Mouse (Mus musculus): ENCODE data around the gene Cacna1e.
A peak's percentile ranks its signal among the peaks of the same experiment; 100 is the strongest.

Gene Cacna1e

GRCm38 (mm10) chr1:154615759-154616158 lies 268.5 kb downstream of the Cacna1e start:
- DNase-seq = no peak

GRCm38 (mm10) chr1:154608516-154608915 lies 275.8 kb downstream of the Cacna1e start:
- DNase-seq = no peak

GRCm38 (mm10) chr1:154607406-154607805 lies 276.9 kb downstream of the Cacna1e start:
- no peak for DNase-seq

- peak; percentile 24 for DNase-seq
These were observed 278.7 kb downstream of the Cacna1e start for GRCm38 (mm10) chr1:154605601-154606000.

GRCm38 (mm10) chr1:154603781-154604180 lies 280.5 kb downstream of the Cacna1e start:
- DNase-seq = no peak

GRCm38 (mm10) chr1:154602531-154602930 lies 281.8 kb downstream of the Cacna1e start:
- DNase-seq = no peak

- no peak for DNase-seq
These were observed 301.8 kb downstream of the Cacna1e start for GRCm38 (mm10) chr1:154582516-154582915.

- DNase-seq = no peak
These were observed 304.4 kb downstream of the Cacna1e start for GRCm38 (mm10) chr1:154579929-154580328.

GRCm38 (mm10) chr1:154578748-154579147 lies 305.6 kb downstream of the Cacna1e start:
- DNase-seq = no peak

- no peak for DNase-seq
These were observed 307.9 kb downstream of the Cacna1e start for GRCm38 (mm10) chr1:154576418-154576817.

GRCm38 (mm10) chr1:154566026-154566425 lies 318.3 kb downstream of the Cacna1e start:
- DNase-seq = no peak

- no peak for DNase-seq
These were observed 328.5 kb downstream of the Cacna1e start for GRCm38 (mm10) chr1:154555811-154556210.

GRCm38 (mm10) chr1:154553132-154553531 lies 331.2 kb downstream of the Cacna1e start:
- DNase-seq = no peak

GRCm38 (mm10) chr1:154537445-154537844 lies 346.9 kb downstream of the Cacna1e start:
- no peak for DNase-seq

- DNase-seq = no peak
These were observed 347.5 kb downstream of the Cacna1e start for GRCm38 (mm10) chr1:154536763-154537162.

- DNase-seq = no peak
These were observed 351.0 kb downstream of the Cacna1e start for GRCm38 (mm10) chr1:154532987-154533940.

GRCm38 (mm10) chr1:154529666-154530065 lies 354.6 kb downstream of the Cacna1e start:
- DNase-seq = no peak

GRCm38 (mm10) chr1:154528803-154529202 lies 355.5 kb downstream of the Cacna1e start:
- DNase-seq = no peak

- no peak for DNase-seq
These were observed 363.6 kb downstream of the Cacna1e start for GRCm38 (mm10) chr1:154520715-154521114.

GRCm38 (mm10) chr1:154515350-154515749 lies 369.0 kb downstream of the Cacna1e start:
- DNase-seq = no peak

GRCm38 (mm10) chr1:154511736-154512135 lies 372.6 kb downstream of the Cacna1e start:
- DNase-seq = no peak

- DNase-seq = no peak
These were observed 380.3 kb downstream of the Cacna1e start for GRCm38 (mm10) chr1:154504005-154504404.

- DNase-seq = no peak
These were observed 383.4 kb downstream of the Cacna1e start for GRCm38 (mm10) chr1:154500869-154501268.

GRCm38 (mm10) chr1:154500187-154500866 lies 384.0 kb downstream of the Cacna1e start:
- peak; percentile 6 for DNase-seq

Data from cerebellum, adult 11 months (tissue).